Mouse (Mus musculus) frontal cortex, postnatal 36 days (tissue): Measurements from ENCODE around the gene Tuft1.
A peak's percentile ranks its signal among the peaks of the same experiment; 100 is the strongest.

Experiments
- DNase-seq, 2 experiments: peaks; one replicate each; pipeline ENCODE4 v3.0.0; 2022; ENCODE audit warnings: low spot score in 2 of 2

The Tuft1 gene

DNA sequence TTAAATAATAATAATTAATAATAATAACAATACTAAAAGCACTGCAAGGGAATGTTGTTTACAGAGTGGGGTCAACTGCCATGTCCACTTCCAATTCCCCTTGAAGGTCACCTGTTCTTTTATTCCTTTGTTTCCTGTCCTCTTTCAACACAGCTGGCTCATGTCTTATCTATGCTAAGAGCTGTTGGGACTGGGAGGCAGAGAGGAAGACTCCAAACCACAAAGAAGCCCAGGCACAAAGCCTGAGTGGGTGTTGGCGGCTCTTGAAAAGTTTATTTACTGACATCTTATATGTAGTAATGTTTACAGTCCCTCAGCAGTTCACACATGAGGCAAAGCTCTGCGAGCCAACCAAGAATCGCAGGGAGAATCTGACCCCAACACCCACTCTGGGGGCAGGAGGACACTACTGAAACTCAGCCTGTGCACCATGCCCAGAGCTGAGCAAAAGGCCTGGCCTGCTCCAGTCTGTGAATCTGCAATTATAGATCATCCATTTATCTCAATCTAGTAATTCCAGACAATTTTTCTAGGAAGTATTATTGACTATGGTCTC is 61.4 kb downstream of the Tuft1 start:
- no peak for DNase-seq

DNA sequence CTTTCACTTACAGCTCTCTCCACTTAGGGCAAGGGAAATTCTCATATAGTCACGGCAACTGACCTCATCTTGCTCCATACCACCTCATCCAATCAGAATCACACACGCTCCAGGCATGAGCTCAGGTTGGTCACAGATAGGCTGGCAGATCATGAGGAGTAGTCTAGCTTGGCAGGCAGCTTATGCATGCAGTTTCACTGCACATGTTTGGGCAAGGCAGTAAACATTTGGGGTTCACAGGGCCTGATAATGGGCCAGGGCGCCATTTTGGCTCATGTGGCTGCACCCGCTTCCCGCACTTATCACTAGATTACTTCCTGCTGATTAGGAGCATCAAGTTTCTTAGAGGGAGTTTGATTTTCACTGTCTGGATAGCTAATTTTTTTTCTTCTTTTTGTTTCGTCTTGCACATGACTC is 62.8 kb downstream of the Tuft1 start:
- no peak for DNase-seq

DNA sequence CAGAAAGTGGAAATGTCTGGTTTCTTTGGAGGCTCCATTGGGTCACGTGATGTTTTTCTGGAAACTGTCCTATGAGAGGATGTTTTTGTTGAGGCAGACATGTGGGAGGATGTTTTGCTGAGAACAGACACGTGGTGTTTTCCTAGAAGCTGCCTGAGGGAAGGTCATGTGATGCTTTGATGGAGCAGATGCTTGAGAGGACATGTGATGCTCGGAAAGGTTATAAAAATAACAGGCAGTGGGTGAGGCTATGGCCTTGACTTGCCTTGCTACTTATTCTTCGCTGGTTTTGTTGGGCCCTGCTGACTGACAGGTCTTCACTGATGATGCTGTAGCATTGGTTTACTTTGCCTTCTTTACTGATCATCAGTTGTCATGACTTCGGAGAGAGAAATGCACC is 67.6 kb downstream of the Tuft1 start:
- DNase-seq = no peak

DNA sequence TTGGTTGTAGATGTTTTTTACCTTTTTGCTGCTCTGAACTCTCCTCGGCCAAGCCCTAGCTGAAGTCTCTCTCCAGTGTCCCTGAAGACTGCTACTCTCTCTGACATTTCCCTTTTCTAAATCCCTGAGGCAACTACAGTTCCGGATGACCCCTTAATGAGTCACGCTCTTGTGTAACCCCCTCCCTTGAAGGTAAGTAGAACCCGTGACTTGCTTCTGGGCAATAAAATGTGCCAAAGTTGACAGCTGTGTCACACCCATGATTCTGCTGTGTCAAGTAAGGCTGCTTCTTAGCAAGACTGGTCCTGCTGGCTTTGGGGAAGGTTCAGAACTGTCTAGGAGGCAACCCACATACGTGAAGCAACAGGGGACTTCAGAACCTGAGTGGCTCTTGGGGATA is 70.7 kb downstream of the Tuft1 start:
- no peak for DNase-seq

DNA sequence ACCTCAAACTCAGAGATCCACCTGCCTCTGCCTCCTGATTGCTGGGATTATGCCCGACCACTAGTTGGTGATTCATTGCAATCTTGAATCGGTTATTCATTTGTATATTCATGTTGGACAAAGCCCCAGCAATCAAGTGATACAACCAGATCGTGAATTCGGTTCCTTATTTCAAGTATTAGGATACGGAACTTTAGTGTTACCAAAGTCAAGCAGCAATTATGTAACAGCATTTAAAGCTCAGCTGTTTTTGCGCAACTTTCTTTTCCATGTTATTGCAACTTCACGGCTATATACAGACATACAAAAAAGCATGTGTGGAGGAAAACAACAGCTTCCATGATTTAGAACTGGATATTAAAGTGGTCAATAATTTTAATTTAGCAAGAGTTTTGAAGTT is 75.7 kb downstream of the Tuft1 start:
- no peak for DNase-seq

DNA sequence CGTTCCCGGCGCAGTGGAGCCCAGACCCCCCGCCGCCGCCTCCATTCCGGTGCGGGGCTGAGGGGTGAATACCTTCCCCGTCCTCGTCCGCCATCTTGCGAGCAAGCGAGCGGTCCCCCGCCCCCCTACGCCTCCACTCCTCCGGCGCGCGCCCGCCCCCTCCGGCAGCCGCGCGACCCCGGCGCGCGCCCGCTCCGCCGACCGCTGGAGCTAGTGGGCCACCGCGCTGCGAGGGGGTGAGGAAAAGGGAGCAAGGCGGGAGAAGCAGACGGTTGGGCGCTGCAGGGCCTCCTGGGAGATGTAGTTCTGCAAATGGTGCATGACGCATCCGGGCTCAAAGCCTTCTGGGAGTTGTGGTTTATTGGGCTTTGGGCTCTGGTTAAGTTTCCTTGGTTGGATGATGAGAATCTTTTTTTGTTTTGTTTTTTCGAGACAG is 76.2 kb downstream of the Tuft1 start, which contains the start of gene Snx27:
Gene Snx27 (minus strand): TSS at position 261 of the 436 bp plus-strand sequence.
- DNase-seq = peak; percentile 90 to 94

DNA sequence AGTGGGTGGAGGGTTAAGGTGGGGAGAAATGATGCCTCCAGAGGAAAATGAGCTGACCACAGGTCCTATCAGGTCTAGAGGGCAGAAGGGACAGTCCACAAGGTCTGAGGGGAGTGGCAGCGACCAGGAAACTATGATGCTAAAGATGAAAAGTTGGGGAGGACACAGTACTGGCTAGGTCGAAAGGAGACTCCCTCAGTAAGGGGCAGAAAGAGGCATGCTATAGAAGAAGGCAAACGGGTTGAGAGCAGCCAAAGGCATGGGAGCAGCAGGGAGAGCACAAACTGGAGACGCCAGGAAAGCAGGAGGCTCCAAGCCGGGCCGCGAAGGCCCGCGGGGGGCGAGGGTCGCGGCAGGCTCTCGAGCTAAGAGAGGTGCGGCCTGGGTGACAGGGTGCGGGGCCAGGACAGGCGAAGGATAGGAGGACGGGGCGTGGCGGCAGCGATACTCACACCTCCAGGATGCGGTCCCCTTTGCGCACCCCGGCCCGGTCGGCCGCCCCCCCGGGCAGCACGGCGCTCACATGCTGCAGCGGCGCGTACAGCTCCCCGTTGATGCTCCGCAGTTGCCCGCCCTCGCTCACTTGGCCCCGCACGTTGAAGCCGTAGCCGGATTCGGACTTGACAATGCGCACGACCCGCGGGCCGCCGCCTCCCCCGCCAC is 76.7 kb downstream of the Tuft1 start:
- DNase-seq = peak in 1 of 2 experiments; percentile 78

DNA sequence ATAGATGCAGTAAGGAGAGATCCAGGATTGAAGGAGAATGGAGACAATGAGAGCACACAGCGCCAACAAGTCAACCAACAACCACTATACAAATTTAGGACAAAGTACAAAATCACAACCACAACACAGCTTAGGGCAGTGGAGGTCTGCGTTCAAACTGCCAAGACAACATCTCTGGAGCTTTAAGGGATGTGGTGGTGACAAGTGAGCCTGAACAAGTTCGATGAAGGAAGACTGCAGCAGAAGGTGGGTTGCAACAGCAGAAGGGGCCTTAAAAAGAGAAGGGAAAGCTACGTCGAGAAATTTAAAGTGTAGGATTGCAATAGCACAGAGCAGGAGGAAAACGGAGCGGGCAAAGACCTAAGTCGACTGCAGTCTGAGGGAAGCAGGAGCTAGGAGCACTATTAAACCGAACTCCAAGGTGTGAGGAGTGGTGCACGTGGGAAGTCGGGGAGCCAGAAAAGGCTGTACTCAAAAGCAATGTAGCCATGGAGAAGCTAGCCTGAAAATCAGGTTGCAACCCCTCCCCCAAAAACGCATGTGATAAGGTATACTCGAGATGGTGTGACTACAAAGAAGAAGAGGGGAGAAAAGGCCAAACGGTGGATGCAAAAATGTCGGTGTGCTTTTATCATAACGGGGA is 77.4 kb downstream of the Tuft1 start:
- peak; percentile 21 to 23 for DNase-seq

DNA sequence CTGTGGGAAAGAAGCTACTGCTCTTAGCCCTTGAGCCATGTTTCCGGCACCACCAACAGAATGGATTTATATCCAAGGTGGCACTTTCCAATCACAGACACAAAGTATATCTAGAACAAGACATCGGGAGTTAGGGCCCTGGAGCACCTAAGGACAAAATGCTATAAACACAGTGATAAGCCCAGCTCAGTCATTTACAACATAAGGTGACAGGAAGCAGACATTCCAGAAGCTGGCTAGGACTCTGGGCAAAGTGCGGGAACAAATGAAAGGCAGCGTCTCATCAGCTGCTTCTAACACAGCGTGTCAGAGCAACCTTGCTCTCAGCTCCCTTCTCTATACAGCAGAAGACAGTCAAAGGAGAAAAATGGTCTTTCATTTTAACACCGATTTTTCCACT is 84.2 kb downstream of the Tuft1 start:
- no peak for DNase-seq

DNA sequence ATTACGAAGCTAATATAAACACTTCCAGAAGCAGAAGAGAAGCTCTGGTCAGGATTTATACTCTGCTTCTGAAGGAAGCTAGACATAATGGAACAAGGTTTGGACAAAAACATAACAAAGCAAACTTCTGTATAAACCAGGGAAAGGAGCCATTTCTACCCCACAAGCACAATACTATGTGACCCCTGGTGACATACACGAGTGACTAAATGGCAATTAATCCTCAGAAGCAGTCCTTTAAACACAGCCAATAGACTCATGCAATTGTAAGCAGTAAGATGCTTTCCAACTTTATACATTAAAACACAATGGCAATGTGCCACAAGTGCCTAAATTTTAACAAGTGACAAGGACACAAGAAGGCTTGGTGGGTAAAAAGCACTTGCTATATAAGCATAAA is 91.4 kb downstream of the Tuft1 start:
- DNase-seq = no peak

DNA sequence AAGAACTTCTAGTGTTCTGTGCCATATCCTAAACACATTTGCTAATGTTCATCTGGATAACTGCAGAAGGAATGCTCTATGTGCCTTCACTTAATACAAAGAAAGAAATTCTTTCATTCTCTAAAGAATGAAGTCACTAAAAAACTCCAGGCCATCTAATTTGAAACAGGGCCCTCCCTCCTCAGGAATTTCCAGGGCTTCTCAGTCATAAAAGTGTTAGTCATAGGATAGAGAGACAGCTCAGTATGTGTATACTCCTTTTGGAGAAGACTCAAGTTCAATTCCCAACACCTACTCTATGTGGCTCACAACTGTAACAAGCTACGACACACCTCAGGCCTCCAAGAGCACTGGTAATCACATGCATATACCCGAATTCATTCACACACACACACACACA is 93.1 kb downstream of the Tuft1 start:
- DNase-seq = no peak

DNA sequence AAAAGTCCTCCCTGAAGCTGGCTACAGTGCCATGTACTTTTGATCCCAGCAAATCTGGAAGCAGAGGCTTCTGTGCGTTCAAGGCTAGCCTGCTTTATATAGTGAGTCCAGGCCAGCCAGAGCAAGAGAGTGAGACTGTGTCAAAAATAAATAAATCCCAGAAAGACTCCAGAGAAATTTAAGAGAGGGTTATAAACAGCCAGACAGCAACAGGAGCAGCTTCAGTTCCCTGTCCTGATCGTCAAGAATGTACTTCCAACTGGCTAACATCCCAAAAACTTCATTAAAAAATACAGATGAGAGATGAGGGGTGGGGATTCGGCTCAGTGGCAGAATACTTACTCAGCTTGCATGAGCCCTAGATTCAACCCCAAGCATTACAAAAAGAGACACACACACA is 93.5 kb downstream of the Tuft1 start:
- DNase-seq = no peak

DNA sequence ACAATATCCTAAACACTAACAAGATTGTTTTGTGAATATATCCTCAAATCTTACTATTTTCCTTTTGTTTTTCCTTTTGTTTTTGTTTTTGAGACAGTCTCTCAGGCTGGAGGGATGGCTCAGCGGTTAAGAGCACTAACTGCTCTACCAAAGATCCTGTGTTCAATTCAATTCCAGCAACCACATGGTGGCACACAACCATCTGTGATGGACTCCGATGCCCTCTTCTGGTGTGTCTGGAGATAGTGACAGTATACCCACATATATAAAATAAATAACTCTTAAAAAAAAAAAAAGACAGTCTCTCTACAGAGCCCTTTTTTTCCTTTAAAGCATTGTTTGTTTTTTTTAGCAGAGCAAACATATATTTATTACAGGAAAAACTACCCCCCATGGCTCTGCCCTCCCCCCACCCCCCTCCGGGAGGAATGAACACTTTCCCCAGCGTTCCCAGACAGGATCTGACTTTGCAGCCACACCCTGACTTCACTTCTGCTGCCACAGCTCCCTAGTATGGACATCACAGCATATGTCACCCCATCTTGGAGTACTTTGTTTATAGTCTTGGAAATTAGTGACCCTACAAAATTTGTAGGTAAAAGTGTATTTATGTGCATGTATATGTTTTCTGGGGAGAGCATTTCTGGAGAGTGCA is 94.2 kb downstream of the Tuft1 start:
- DNase-seq = no peak

DNA sequence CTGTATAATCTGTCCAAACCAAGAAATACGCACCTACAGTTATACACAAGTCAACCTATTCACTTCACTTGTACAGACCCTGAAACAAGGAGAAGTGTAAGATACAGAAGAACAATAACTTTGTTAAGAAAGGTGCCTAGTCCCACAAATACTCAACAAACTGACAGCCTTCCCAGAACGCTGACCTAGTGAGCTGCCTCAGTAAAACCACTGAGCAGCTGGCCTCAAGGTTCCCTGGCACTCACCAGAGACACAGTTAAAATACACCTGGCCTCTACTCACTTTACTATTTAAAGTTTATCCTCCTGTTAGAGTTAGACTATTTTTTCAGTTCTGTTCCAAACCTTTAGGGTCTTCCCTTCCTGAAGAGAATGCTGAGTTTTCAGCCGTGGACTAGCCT is 95.5 kb downstream of the Tuft1 start:
- DNase-seq = no peak
